Mouse (Mus musculus) adipocyte (in vitro differentiated cells): ENCODE results near the gene Prkd2.
A peak's percentile ranks its signal among the peaks of the same experiment; 100 is the strongest.

Experiments used
- DNase-seq: peaks from one replicate; pipeline ENCODE4 v3.0.0-alpha.2; 2016; ENCODE audit warnings: low spot score

The Prkd2 gene

GRCm38 (mm10) chr7:16826571-16826970, 16.1 kb upstream of the Prkd2 start:
- no peak for DNase-seq

GRCm38 (mm10) chr7:16827274-16827673, 15.4 kb upstream of the Prkd2 start:
- no peak for DNase-seq

- no peak for DNase-seq
These were observed 12.3 kb upstream of the Prkd2 start for GRCm38 (mm10) chr7:16830449-16830848.

GRCm38 (mm10) chr7:16837916-16838803, 4.5 kb upstream of the Prkd2 start:
- no peak for DNase-seq

- no peak for DNase-seq
These were observed 3.8 kb upstream of the Prkd2 start for GRCm38 (mm10) chr7:16838804-16839426.

GRCm38 (mm10) chr7:16839427-16840108, 3.1 kb upstream of the Prkd2 start:
- no peak for DNase-seq

GRCm38 (mm10) chr7:16840109-16840491, 2.6 kb upstream of the Prkd2 start:
- no peak for DNase-seq

GRCm38 (mm10) chr7:16841078-16841477, 1.6 kb upstream of the Prkd2 start:
- no peak for DNase-seq

GRCm38 (mm10) chr7:16841561-16842560, 841 bp upstream of the Prkd2 start:
- DNase-seq: peak; percentile 23

GRCm38 (mm10) chr7:16843441-16844171, 904 bp downstream of the Prkd2 start:
- no peak for DNase-seq

GRCm38 (mm10) chr7:16844696-16845071, 2.0 kb downstream of the Prkd2 start:
- DNase-seq: no peak

GRCm38 (mm10) chr7:16845072-16845819, 2.5 kb downstream of the Prkd2 start:
- DNase-seq: no peak

GRCm38 (mm10) chr7:16845820-16846167, 3.1 kb downstream of the Prkd2 start:
- no peak for DNase-seq

GRCm38 (mm10) chr7:16846775-16847174, 4.1 kb downstream of the Prkd2 start:
- no peak for DNase-seq

GRCm38 (mm10) chr7:16847507-16847906, 4.8 kb downstream of the Prkd2 start:
- no peak for DNase-seq

- no peak for DNase-seq
These were observed 5.9 kb downstream of the Prkd2 start for GRCm38 (mm10) chr7:16848579-16848978.

- peak; percentile 68 for DNase-seq
These were observed 8.9 kb downstream of the Prkd2 start for GRCm38 (mm10) chr7:16851636-16852035.

- DNase-seq: no peak
These were observed 10.7 kb downstream of the Prkd2 start for GRCm38 (mm10) chr7:16853302-16853831.

GRCm38 (mm10) chr7:16858336-16858735, 15.6 kb downstream of the Prkd2 start:
- DNase-seq: no peak
